Mouse (Mus musculus) CH12.LX (cell line): Measurements from ENCODE around the gene Slco1c1.

Source experiments
- CTCF ChIP-seq, 2 experiments: IDR thresholded peaks in 1 of 2; conservative IDR thresholded peaks in 1 of 2; 2 replicates each; pipeline ENCODE4 v1.5.1; 2011 to 2012; ENCODE audit warnings: low read depth in 2 of 2, low read length in 2 of 2, improper control_type of control experiment in 1 of 2, inconsistent platforms in 1 of 2, mild to moderate bottlenecking in 1 of 2, moderate library complexity in 1 of 2
- EP300 ChIP-seq: IDR thresholded peaks from 2 replicates; pipeline ENCODE4 v1.6.1; 2011; ENCODE audit warnings: low read length, improper control_type of control experiment
- KAT2A ChIP-seq: IDR thresholded peaks from 2 replicates; pipeline ENCODE4 v1.6.1; 2012; ENCODE audit warnings: low read length, improper control_type of control experiment, inconsistent platforms; ENCODE audit not compliant: insufficient replicate concordance
- MAX ChIP-seq: IDR thresholded peaks from 2 replicates; pipeline ENCODE4 v1.6.1; 2011; ENCODE audit warnings: low read length, improper control_type of control experiment
- POLR2A ChIP-seq: IDR thresholded peaks from 2 replicates; pipeline ENCODE4 v1.6.1; 2011; ENCODE audit warnings: low read depth, mild to moderate bottlenecking, improper control_type of control experiment, low read length
- USF1 ChIP-seq: IDR thresholded peaks from 2 replicates; pipeline ENCODE4 v1.6.1; 2014; ENCODE audit warnings: low read depth, mild to moderate bottlenecking, inconsistent platforms, low read length, improper control_type of control experiment
- ZMIZ1 ChIP-seq: IDR thresholded peaks from 2 replicates; pipeline ENCODE4 v1.6.1; 2012; ENCODE audit warnings: low read depth, mild to moderate bottlenecking, inconsistent platforms, low read length, improper control_type of control experiment
- ZNF384 ChIP-seq: IDR thresholded peaks from 2 replicates; pipeline ENCODE4 v1.6.1; 2012; ENCODE audit warnings: low read depth, low read length, improper control_type of control experiment, inconsistent platforms

GRCm38 (mm10) chr6:141596081-141596480 is 71.9 kb downstream of the Slco1c1 start:
- TF ChIP-seq KAT2A (no peak), USF1 (no peak), ZMIZ1 (no peak), EP300 (no peak), CTCF (conservative IDR thresholded peaks at IDR 0.05 in 1 of 2, IDR thresholded peaks at IDR 0.05 in 1 of 2; ENCODE audit: low read depth in 2 of 2, low read length in 2 of 2) (no peak), POLR2A (no peak), ZNF384 (no peak), MAX (no peak)
